Mouse (Mus musculus) fat pad, adult 2 months (tissue): ENCODE results near the gene Chd2.
"Not testable (repeated sequence)": the region's sequence is repeated elsewhere in the genome, so short reads cannot be mapped to it uniquely, and the experiment has no call there.

Experiments used
- DNase-seq: peaks from one replicate; pipeline ENCODE4 v3.0.0-alpha.2; 2011; ENCODE audit warnings: low read depth, low spot score; ENCODE audit errors: extremely low read depth

The Chd2 gene

GRCm38 (mm10) chr7:73541412-73542130, at the start of gene Chd2:
Gene Chd2, minus strand, starts transcription at chr7:73541830.
- no peak for DNase-seq

- DNase-seq = no peak
Observed at GRCm38 (mm10) chr7:73590757-73591156, 49.1 kb upstream of the Chd2 start.

- peak; percentile 91 for DNase-seq
Observed at GRCm38 (mm10) chr7:73589208-73589771, 47.7 kb upstream of the Chd2 start.

GRCm38 (mm10) chr7:73588351-73588906, 46.8 kb upstream of the Chd2 start:
- DNase-seq = peak; percentile 83

GRCm38 (mm10) chr7:73586717-73587116, 45.1 kb upstream of the Chd2 start:
- DNase-seq = no peak

GRCm38 (mm10) chr7:73586206-73586605, 44.6 kb upstream of the Chd2 start:
- DNase-seq = no peak

- no peak for DNase-seq
Observed at GRCm38 (mm10) chr7:73585114-73586032, 43.7 kb upstream of the Chd2 start.

GRCm38 (mm10) chr7:73584009-73584995, 42.7 kb upstream of the Chd2 start:
- DNase-seq = no peak

GRCm38 (mm10) chr7:73583400-73583799, 41.8 kb upstream of the Chd2 start:
- no peak for DNase-seq

- DNase-seq = no peak
Observed at GRCm38 (mm10) chr7:73581836-73582375, 40.3 kb upstream of the Chd2 start.

GRCm38 (mm10) chr7:73579072-73579731, 37.6 kb upstream of the Chd2 start:
- DNase-seq = no peak

GRCm38 (mm10) chr7:73577888-73578421, 36.3 kb upstream of the Chd2 start:
- no peak for DNase-seq

- no peak for DNase-seq
Observed at GRCm38 (mm10) chr7:73576101-73576936, 34.7 kb upstream of the Chd2 start.

- DNase-seq = no peak
Observed at GRCm38 (mm10) chr7:73575257-73575656, 33.6 kb upstream of the Chd2 start.

GRCm38 (mm10) chr7:73574673-73575072, 33.0 kb upstream of the Chd2 start:
- not testable (repeated sequence) for DNase-seq

GRCm38 (mm10) chr7:73572571-73572970, 30.9 kb upstream of the Chd2 start:
- no peak for DNase-seq

- no peak for DNase-seq
Observed at GRCm38 (mm10) chr7:73568801-73569403, 27.3 kb upstream of the Chd2 start.

GRCm38 (mm10) chr7:73567754-73568161, 26.1 kb upstream of the Chd2 start:
- no peak for DNase-seq
